Mouse (Mus musculus): Measurements from ENCODE around the gene 4930568D16Rik. TPM values are rescaled to one million over a fixed set of nuclear protein-coding genes. Genes with fewer than 3 reads are reported as not detected.

The 4930568D16Rik gene
- polyA plus RNA-seq (2017; shearing (Covaris generic)): not detected

GRCm38 (mm10) chr2:35367629-35368028, at the start of gene 4930568D16Rik:
Gene 4930568D16Rik (minus strand): TSS chr2:35367729.

GRCm38 (mm10) chr2:35397096-35397495, 29.6 kb upstream of the 4930568D16Rik start, which contains the start of gene 4930402F06Rik:
Gene 4930402F06Rik (minus strand): TSS chr2:35397175.

GRCm38 (mm10) chr2:35336388-35337280, 30.9 kb downstream of the 4930568D16Rik start, which contains the start of gene Stom:
Gene Stom (minus strand): TSS chr2:35336976.

Other genes with a start within 250 kb of the 4930568D16Rik start
- gene Rab14, start 166.6 kb downstream of the 4930568D16Rik start, polyA plus RNA-seq (2017; shearing (Covaris generic)): 221 TPM
- gene Gsn, start 111.3 kb downstream of the 4930568D16Rik start, polyA plus RNA-seq (2017; shearing (Covaris generic)): 4.0 TPM
- 0.26 TPM for gene Stom, start 30.8 kb downstream of the 4930568D16Rik start, polyA plus RNA-seq (2017; shearing (Covaris generic))
- not detected for gene 4930402F06Rik, start 29.4 kb upstream of the 4930568D16Rik start, polyA plus RNA-seq (2017; shearing (Covaris generic))
- 8.4 TPM for gene Ggta1, start 95.5 kb upstream of the 4930568D16Rik start, polyA plus RNA-seq (2017; shearing (Covaris generic))
- gene Dab2ip, start 190.5 kb upstream of the 4930568D16Rik start, polyA plus RNA-seq (2017; shearing (Covaris generic)): 0.18 TPM